In the genomic region with DNA sequence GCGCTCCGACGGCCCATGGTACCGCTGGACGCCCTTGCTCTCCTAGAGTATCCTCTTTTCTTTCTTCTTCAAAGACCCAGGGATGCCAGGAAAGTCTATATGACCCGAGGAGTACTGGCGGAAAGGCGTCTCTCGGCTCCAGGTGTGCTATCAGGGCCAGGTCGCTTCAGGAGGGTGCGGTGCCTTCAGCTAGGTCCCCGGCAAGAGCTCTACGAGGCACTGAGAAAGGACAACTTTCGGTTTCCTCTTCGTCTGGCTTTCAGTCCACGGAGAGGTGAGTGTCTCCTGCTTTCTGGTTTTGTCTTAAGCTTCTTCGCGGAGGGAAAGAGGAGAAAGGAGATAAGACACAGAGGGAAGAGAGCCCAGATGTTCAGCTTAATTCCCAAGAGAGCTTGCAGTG, we compare ENCODE assay signal across 8 mouse cellular contexts. TPM values are rescaled to one million over a fixed set of nuclear protein-coding genes. Genes with fewer than 3 reads are reported as not detected.
DNase-seq lines count a peak whose midpoint lies in the region; ATAC-seq and TF ChIP-seq lines count a peak whose summit lies in the region.

No protein-coding gene starts in this region.

- in situ Hi-C loops in Patski (cut with MboI; ENCODE audit: low pct_unique_long_range_greater_than_20kb), result loop anchor here (25.0 kb wide), 1 partner anchor 313 kb away; no protein-coding TSS in a partner anchor

- no peak for TF ChIP-seq CTCF in Patski (IDR thresholded peaks at IDR 0.05)

- POLR2A ChIA-PET in Patski (lab: Charles Lee), result interaction anchor here (1.1 to 1.4 kb wide), 3 partner anchors 11 to 89 kb away, joined by 3 to 4 read pairs (median 3); no protein-coding TSS in a partner anchor

- peaks cover 25% of the 10 kb centered on the region; the same call in 1 of the 2 replicates for H3K4me1 ChIP-seq in kidney, embryonic 14.5 days (ENCODE audit: control insufficient read depth, insufficient read depth, low read length)
- peaks cover 32% of the 10 kb centered on the region for H3K4me1 ChIP-seq in hindbrain, embryonic 11.5 days (replicated peaks; ENCODE audit: control insufficient read depth, insufficient read depth, low read length)
- H3K4me1 ChIP-seq in midbrain, embryonic 10.5 days, result peaks cover 97% of the 10 kb centered on the region

- no peak for DNase-seq in kidney, postnatal 4 days
- no peak for DNase-seq in Patski (ENCODE audit: low read depth, low spot score)
- no peak for DNase-seq in hindbrain, embryonic 11.5 days (ENCODE audit: low spot score)
- no peak for DNase-seq in midbrain, embryonic 10.5 days (ENCODE audit: low spot score)
- no peak for DNase-seq in right cerebral cortex, adult 18-20 months
- DNase-seq in spleen, adult 18-20 months, result no peak
- no peak for DNase-seq in left cerebral cortex, adult 11 months (ENCODE audit: low spot score)

- peak overlapping the region; percentile 64 for H3K4me3 ChIP-seq in kidney, embryonic 14.5 days (ENCODE audit: low read length)
- H3K4me3 ChIP-seq in hindbrain, embryonic 11.5 days (ENCODE audit: low read depth, low read length), result peak overlapping the region; percentile 83
- H3K4me3 ChIP-seq in midbrain, embryonic 10.5 days, result peak overlapping the region; percentile 88

- no peak for ATAC-seq in kidney, embryonic 14.5 days (ENCODE audit: low FRiP score, low TSS enrichment)
- peak; percentile 7 for ATAC-seq in Patski
- no peak for ATAC-seq in hindbrain, embryonic 11.5 days (ENCODE audit: low FRiP score)

- 0 out of 2 replicates have a peak, but pooled peaks cover 5% of the 10 kb centered on the region for H3K36me3 ChIP-seq in kidney, embryonic 14.5 days (ENCODE audit: control insufficient read depth, insufficient read depth, low read length)
- H3K36me3 ChIP-seq in hindbrain, embryonic 11.5 days (ENCODE audit: control insufficient read depth, insufficient read depth, low read length), result peaks cover 7% of the 10 kb centered on the region
- peaks cover 43% of the 10 kb centered on the region for H3K36me3 ChIP-seq in midbrain, embryonic 10.5 days

- peak overlapping the region; percentile 63 for H3K9ac ChIP-seq in kidney, embryonic 14.5 days (ENCODE audit: low read depth, low read length)
- peak overlapping the region; percentile 86 for H3K9ac ChIP-seq in hindbrain, embryonic 11.5 days (ENCODE audit: low read depth, low read length)

- 0 out of 2 replicates have a peak overlapping the region, but pooled peaks have one; percentile 7 for H3K27ac ChIP-seq in kidney, embryonic 14.5 days (ENCODE audit: low read depth, low read length)
- H3K27ac ChIP-seq in hindbrain, embryonic 11.5 days (ENCODE audit: low read depth, low read length), result peak overlapping the region; percentile 98
- peak overlapping the region; percentile 97 for H3K27ac ChIP-seq in midbrain, embryonic 10.5 days (replicated peaks)

- peak overlapping the region; percentile 97 for H3K4me2 ChIP-seq in kidney, embryonic 14.5 days (replicated peaks; ENCODE audit: low read depth, low read length)
- H3K4me2 ChIP-seq in hindbrain, embryonic 11.5 days (replicated peaks; ENCODE audit: low read depth, low read length), result peak overlapping the region; percentile 92

- CTCF ChIA-PET in Patski (lab: Charles Lee), result interaction anchor here (0.5 to 1.7 kb wide), 4 partner anchors 12 to 76 kb away, joined by 3 to 4 read pairs (median 3); no protein-coding TSS in a partner anchor

- H3K9me3 ChIP-seq in kidney, embryonic 14.5 days (ENCODE audit: control insufficient read depth, low read length), result no peaks in the 10 kb centered on the region
- H3K9me3 ChIP-seq in hindbrain, embryonic 11.5 days (ENCODE audit: control insufficient read depth, low read length), result no peaks in the 10 kb centered on the region
- H3K9me3 ChIP-seq in midbrain, embryonic 10.5 days (replicated peaks), result no peaks in the 10 kb centered on the region

- peaks cover 34% of the 10 kb centered on the region for H3K27me3 ChIP-seq in kidney, embryonic 14.5 days (ENCODE audit: control insufficient read depth, insufficient read depth, low read length)
- H3K27me3 ChIP-seq in Patski, result no peaks in the 10 kb centered on the region
- peaks cover 10% of the 10 kb centered on the region; the same call in 1 of the 2 replicates for H3K27me3 ChIP-seq in hindbrain, embryonic 11.5 days (ENCODE audit: control insufficient read depth, insufficient read depth, low read length)
- peaks cover 79% of the 10 kb centered on the region for H3K27me3 ChIP-seq in midbrain, embryonic 10.5 days (ENCODE audit: low read depth, poor library complexity, severe bottlenecking)

- under 1% methylated on average over 18 of the region's 18 CpGs for WGBS in kidney, embryonic 14.5 days
- WGBS in hindbrain, embryonic 11.5 days, result 0% methylated on average over 18 of the region's 18 CpGs
- 0% methylated on average over 18 of the region's 18 CpGs for WGBS in midbrain, embryonic 10.5 days

RNA-seq across cellular contexts. Expression of a gene that starts 1.4 kb away (rescaled TPM):
- 16.4 and 24.6 TPM in 2 replicates for polyA plus RNA-seq in kidney, embryonic 14.5 days (2014; fragmentation: Nextera tagmentation; extraction: Ambion mirVana)
- 19.7 TPM for polyA plus RNA-seq in Patski (2021)
- 59.6 and 64.3 TPM in 2 replicates for polyA plus RNA-seq in hindbrain, embryonic 11.5 days (2014; fragmentation: Nextera tagmentation; extraction: Ambion mirVana)
- 68.1 and 80.9 TPM in 2 replicates for polyA plus RNA-seq in midbrain, embryonic 10.5 days (2016; fragmentation: Nextera tagmentation; extraction: Ambion mirVana)

RNA-seq across cellular contexts. Expression of a gene that starts 20.8 kb away (rescaled TPM):
- 18.8 and 29.4 TPM in 2 replicates for polyA plus RNA-seq in kidney, embryonic 14.5 days (2014; fragmentation: Nextera tagmentation; extraction: Ambion mirVana)
- polyA plus RNA-seq in Patski (2021), result 31.4 TPM
- 34.7 and 35.8 TPM in 2 replicates for polyA plus RNA-seq in hindbrain, embryonic 11.5 days (2014; fragmentation: Nextera tagmentation; extraction: Ambion mirVana)
- 27.4 and 34.7 TPM in 2 replicates for polyA plus RNA-seq in midbrain, embryonic 10.5 days (2016; fragmentation: Nextera tagmentation; extraction: Ambion mirVana)

Comparison
In these comparisons a context has a peak if more than half of its experiments do, and no peak if none do; other contexts are left out.
1. H3K27ac ChIP-seq: peak in every context shown above with its lines; median percentile 98 in hindbrain, embryonic 11.5 days; 97 in midbrain, embryonic 10.5 days; 7 in kidney, embryonic 14.5 days.